Mouse (Mus musculus): ENCODE results near the gene Osbpl8.
"Not testable (repeated sequence)": the region's sequence is repeated elsewhere in the genome, so short reads cannot be mapped to it uniquely, and the experiment has no call there.

Osbpl8 gene

DNA sequence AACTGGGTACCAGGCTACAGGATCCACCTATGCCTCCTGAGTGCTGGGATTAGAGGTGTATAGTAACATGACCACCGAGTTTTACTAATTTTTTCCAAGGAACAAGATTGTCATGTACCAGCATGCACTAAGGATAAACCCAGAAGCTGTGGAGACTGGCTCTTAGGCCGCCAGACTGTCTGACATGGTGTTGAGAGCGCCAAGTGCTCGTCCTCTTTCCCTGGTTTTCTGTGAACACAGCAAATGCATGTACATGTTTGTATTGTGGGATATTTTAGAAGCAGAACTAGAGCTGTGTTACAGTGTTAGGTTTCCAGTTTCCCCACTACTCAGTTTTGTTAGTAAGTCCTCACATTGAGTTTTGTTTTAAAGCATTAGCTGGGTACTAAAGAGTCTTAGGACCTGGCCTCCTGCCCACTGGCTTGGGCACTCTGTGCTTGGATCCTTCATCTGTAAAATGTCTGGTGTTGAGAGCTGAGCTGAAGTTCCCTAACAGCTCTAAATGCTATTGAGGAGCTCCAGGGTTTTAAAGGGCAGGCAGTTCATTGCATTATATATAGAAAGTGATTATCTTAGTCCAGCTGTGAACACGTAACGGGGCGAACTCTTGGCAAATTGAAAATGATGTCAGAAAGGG is 19.2 kb downstream of the Osbpl8 start:
- no peak for DNase-seq (ENCODE audit: low spot score in 2 of 2)

DNA sequence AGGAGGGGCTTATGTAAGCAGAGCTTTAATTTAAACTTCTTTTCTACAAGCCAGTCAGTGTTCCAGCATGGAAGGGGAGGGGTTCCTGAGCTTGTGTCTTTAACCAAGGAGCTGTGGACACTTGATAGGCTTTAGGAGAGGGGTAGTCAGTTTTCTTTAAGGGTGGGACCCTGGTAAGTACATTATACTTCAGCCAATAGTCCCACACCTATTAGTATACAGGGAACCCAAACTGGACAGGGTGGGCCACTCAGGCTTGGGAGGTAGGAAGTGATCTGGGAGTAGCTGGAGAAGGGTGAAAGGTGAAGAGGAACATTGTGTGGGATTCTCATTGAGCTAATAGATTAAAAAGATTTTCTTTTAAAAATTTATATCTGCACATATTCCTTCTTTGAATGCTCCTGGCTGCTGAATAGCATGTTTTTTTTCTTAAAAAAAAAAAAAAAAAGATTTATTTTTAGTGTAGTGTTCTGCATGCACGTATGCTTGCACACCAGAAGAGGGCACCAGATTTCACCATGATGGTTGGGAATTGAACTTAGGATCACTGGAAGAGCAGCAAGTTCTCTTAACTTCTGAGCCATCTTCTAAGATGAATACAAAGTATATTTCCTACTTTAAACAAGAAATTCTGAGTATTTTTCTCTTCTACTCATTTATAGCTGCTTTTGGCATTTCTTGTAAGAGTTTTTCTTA is 21.2 kb downstream of the Osbpl8 start:
- DNase-seq (ENCODE audit: low spot score in 2 of 2) = no peak

DNA sequence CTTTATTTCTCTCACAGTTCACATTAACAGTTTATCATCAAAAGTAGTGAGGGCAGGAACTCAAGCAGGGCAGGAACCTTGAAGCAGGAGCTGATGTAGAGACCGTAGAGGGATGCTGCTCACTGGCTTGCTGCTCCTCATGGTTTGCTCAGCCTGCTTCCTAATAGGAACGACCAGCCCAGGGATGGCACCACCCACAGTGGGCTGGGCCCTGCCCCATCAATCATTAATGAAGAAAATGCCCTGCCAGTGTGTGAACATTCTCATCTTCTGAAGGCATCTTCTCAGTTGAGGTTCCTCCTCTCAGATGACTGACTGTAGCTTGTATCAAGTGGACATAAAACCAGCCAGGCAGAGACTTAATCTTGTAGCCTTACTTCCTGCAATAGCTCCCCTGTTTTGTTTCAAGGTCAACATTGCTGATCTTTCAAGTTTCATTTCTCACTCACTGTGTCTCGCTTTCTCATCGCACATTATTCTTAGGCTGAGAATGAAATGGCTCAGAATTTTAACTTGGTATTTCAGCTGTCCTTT is 24.5 kb downstream of the Osbpl8 start:
- DNase-seq (ENCODE audit: low spot score in 2 of 2) = no peak

DNA sequence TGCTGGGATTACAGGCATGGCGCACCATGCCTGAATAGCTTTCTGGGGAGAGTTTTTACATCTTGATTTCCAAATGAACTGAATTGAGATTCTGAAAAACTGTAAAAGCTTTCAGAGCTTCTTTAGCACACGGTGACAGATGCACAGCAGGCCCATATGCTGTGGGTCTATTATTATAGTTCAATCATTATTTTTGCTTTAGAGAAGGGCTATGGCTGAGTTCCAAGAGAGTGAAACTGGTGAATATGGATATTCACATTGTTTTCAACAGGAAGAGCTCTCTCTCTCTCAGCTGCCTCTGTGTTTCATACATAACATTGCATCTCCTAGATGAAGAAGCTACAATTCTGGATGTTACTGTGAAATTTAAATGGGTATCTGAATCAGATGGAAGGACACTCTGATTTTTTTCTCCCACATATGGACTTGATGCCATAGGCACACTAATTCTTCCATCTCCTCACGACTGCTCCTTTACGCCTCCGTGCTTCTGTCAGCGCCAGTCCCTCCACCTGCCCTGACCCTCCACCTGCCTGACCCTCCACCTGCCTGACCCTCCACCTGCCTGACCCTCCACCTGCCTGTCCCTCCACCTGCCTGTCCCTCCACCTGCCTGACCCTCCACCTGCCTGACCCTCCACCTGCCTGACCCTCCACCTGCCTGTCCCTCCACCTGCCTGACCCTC is 25.7 kb downstream of the Osbpl8 start:
- no peak for DNase-seq (ENCODE audit: low spot score in 2 of 2)

DNA sequence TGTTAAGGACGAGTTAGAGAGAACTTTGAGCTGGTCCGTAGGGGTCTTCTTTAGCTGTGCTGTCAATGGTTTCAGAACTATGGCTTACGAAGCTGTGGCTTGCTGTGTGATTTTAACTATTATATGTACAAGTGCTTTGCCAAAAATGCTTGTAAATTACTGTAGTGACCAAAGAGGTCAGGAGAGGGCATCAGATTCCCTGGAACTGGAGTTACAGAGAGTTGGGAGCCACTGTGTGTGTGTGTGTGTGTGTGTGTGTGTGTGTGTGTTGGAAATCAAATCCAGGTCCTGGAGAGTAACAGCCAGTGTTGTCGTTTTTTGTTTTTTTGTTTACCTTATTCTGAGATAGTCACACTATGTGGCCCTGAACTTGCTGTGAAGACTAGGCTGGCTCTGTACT is 29.0 kb downstream of the Osbpl8 start:
- DNase-seq (ENCODE audit: low spot score in 2 of 2) = no peak

DNA sequence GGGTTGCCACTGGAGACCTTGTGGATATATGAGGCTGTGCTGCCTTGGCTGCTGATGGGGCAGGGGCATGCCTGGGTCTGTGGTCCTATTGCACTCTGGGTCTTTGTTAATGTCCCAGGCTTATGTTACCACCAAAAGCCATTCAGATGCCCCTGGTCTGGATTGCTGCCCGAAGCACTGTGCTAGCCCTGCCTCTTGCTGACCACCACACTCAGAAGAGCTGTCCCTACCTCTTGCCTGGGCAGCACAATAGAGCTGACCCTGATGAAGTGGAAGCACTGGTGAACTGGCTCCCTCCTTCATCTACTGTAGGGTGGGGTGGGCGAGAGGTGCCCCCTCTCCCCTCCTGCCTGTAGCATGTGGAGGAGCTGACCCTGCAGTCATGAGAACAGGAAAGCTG is 31.6 kb downstream of the Osbpl8 start:
- no peak for DNase-seq (ENCODE audit: low spot score in 2 of 2)

DNA sequence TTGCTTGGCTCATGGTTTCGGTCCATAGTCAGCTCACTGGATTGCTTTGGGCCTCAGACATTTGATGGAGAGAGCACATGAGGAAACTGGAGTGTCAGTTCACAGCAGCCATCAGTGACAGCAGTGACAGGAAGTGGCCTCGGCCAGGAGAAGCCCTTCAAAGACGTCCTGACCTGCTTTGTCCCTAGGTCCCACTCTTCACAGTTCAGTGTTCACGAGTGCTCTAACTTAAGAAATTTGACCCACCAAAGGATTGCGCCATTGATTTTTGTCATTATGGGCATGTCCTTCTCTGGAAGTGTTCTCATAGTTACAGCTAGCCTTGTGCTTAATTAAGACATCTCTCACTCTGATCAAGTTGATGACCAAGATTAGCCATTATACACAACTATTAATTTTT is 34.2 kb downstream of the Osbpl8 start:
- DNase-seq (ENCODE audit: low spot score in 2 of 2) = not testable (repeated sequence)

DNA sequence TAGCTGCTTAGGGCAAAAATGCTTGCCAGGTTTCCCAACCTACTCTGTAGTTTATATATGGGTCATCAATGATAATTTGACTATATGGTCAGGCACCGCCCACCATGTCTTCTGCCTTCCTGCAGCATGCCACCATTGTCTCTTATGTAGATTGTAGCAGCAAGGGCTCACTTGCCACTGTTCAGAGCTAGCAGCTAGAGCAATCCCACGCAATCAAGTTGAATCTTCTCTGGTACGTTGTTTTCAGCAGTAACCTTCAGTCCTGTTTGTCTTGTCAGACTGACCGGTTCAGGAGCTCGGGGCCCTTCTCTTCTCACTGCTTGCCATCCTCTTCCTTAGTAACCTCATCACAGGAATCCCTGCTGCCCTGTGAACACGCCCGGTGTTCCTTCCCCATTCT is 36.6 kb downstream of the Osbpl8 start:
- no peak for DNase-seq (ENCODE audit: low spot score in 2 of 2)

DNA sequence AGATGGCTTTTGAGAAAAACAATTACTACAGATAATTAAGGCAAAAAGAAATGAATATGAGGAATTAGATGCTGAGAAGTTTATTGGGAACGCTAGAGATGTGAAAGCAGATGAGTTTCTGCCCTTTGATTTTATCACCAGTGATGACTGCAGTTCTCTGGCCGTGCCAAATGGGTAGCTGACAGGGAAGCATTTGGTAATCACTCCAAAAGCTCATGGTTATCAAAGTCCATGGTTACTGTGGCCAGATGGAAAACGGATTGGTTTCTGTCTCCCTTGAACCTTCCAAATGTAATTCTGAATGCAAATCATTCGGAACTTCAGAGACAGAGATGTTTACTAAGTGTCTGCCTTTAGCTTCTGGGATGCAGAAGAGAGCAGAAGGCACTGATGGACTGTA is 37.1 kb downstream of the Osbpl8 start:
- DNase-seq (ENCODE audit: low spot score in 2 of 2) = no peak

DNA sequence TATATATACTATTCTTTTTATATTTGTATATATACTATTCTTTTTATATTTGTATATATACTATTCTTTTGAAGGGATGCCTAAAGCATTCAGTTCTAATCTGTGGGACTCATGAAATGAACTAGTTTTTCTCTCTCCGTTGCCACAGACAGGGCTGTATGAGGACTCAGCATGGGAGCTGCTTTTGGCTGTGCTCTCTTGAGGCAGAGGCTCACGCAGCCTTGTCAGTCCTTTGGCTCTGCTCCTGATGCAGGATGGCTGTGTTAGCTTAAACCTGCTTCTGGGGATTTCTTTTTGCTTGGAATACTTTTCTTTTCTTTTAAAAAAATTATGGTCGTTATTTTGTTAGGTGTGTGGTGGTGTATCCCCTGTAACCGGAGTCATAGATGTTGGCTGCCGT is 39.5 kb downstream of the Osbpl8 start:
- DNase-seq (ENCODE audit: low spot score in 2 of 2) = no peak

DNA sequence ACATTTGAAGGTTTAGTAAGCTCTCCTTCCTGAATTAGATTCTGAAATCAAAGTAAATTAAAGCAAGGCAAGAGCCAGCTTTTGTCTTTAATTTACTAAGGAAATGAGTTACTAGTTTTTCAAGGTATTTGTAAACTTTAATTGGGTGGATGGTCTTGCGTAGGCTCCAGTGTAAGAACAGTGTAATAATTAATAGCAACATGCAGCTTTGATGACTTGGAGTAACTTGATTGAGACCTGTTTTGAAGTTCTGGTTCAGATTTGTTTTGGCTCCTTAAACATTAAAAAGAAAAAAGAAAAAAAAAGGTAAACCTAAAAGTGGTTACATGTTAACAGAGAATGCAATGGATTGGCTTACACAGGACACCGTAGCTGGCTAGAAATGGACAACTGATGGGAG is 40.9 kb downstream of the Osbpl8 start:
- DNase-seq (ENCODE audit: low spot score in 2 of 2) = no peak

DNA sequence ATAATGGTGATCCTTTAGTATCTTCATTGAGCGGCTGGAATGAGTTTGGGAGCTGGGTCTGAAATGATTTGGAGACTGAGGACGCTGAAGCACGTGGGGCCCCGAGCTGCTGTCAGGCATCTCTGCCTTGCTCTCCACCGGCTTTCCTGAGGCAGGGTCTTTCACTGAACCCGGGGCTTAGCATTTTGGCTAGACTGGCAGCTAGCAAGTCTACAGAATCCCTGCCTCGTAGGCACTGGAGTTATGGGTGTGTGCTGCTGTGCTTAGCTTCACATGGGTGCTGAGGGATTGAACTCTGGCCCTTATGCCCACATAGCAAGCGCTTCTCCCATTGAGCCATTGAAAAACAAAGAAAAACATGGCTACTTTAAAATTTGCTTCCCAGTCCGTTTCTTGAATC is 42.8 kb downstream of the Osbpl8 start:
- no peak for DNase-seq (ENCODE audit: low spot score in 2 of 2)

DNA sequence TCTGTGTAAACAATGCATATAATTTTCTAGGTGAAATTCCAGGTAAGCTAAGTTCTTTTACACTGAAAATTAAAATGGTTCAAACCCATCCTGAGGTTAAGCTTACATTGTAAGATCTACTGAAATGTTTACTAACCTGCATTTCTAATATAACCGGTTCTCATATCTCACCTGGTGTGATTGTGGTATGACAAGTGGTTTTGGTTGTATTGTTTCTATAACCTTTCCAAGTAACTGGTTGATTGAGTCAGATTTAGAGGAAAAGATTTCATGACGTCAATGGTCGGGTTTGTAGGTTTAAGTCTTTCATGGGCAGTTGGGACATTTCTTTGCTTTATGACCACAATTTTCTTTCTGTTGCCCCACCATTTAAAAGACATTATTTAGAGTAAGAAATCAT is 49.5 kb downstream of the Osbpl8 start:
- DNase-seq (ENCODE audit: low spot score in 2 of 2) = no peak

DNA sequence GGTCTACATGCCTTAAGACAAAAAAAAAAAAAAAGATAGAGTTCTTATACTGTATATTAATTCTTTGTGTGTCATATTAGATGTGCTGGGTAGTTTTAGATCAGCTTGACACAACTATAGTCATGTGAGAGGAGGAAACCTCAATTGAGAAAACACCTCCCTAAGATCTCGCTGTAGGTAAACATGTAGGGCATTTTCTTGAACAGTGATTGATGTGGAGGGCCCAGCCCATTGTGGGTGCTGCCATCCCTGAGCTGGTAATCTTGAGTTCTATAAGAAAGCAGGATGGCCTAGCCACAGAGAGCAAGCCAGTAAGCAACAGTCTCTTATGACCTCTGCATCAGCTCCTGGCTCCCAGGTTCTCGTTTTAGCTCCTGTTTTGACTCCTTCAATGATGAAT is 50.1 kb downstream of the Osbpl8 start:
- DNase-seq (ENCODE audit: low spot score in 2 of 2) = no peak

DNA sequence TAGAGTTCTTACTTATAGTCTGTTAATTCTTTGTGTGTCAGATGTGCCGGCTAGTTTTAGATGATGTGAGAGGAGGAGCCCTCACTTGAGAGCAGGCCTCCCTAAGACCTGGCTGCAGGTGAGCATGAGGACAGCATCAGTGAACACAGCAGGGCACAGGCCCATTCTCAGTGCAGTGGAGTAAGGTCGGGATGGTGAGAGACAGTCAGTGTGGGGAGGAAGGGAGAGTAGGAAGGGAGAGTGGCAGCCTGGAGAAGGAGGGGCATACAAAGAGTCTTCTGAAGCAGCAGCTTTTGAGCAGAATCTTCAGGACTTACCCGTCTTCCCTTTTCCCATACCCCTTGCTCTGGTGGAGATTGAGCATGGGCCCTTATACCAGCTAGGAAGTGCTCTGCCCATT is 51.0 kb downstream of the Osbpl8 start:
- no peak for DNase-seq (ENCODE audit: low spot score in 2 of 2)

DNA sequence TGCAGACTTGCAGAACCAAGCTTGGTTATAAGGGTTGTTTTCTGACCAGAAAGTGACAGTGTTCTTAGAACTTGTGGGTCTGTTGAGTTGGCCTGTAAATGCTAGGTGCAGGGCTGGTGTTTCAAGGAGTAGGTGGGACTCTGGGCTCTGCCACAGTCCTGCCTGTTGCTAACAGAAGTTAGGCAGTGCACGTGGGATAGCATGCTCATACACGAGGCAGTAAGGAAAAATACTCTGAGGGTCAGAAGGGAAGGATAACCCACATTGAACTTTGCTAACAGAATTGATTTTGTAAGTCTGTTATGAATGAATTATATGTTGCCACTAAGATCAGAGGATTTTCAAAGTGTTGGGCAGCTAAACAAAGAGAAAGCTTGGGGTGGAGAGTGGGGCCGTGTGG is 51.6 kb downstream of the Osbpl8 start:
- no peak for DNase-seq (ENCODE audit: low spot score in 2 of 2)

DNA sequence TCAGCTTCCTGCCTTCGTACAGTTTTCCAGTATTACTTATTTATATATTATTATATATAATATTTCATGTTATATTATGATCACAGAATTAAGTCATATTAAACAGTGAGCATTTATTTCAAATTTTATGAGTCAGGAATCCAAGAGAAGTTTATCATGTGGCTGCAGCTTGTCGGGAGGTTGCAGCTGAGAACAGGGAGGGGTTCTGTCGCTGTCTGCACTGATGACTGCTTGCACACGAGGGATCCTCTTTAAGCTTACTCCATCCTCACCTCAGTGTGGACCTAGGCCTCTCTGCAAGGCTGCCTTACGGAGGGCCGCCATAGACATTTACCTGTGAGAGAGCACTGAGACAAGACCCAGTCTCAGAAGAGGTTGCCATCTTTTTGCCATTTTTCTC is 58.0 kb downstream of the Osbpl8 start:
- no peak for DNase-seq (ENCODE audit: low spot score in 2 of 2)

DNA sequence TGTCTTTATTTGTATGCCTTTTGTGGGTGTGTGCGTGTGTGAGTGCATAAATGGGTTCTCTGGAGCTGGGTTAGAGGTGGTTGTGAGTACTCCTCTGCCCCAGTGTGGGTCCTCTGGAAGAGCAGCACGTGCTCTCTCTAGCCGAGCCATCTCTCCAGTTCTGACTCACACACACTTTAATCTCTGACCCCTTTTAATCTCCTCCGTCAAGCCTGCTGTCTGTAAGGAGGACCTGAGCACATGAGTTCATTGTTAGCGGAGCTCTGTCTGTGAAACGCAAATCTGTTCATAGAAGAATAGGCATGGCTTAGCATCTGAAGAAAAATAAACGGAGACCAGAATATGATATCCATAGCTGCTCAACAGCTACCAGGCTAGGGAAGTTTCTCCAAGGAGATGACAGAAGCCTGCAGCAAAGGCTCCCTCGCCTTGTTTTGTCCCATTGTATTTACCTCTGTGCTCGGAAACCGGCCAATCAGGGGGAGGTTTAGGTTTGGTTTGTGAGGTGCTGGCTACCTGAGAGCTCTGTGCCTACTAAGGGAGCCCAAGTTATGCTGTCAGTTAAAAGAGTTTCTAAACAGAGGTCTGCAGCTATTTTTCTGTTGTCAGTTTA is 58.8 kb downstream of the Osbpl8 start:
- DNase-seq (ENCODE audit: low spot score in 2 of 2) = no peak

DNA sequence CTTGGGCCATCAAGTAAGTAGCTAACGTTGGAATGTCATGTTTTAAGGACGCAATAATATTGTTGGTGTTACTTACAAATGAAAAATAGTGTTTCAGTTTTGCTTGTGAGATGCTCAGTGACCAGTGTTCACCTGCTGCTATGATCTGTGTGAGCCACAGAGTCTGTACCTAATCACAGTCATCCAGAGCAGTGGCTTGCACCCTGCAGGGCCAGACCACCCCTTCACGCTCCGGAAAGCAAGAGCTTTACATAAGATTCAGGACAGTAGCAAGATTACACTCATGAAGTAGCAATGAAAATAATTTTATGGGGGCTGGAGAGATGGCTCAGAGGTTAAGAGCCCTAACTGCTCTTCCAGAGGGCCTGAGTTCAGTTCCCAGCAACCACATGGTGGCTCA is 60.1 kb downstream of the Osbpl8 start:
- no peak for DNase-seq (ENCODE audit: low spot score in 2 of 2)

DNA sequence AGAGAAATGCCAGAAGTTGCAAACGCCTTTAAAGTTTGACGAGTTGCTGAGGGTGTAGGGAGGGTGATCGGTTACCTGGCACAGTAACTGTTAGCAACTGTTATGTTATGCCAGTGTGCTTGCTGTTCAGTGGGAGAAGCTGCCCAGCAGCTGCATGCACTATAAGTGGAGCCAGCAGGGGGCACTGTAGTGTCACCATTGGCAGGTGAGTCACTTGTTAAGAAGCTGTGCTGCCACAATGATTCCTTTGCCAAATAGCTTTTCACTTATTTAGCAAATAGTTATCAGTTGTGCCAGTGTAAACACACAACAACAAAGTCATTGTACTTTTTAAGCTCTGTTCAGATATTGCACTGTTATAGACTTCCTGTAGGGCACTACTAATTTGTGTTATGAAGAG is 62.0 kb downstream of the Osbpl8 start:
- DNase-seq (ENCODE audit: low spot score in 2 of 2) = peak; percentile 73 to 82

DNA sequence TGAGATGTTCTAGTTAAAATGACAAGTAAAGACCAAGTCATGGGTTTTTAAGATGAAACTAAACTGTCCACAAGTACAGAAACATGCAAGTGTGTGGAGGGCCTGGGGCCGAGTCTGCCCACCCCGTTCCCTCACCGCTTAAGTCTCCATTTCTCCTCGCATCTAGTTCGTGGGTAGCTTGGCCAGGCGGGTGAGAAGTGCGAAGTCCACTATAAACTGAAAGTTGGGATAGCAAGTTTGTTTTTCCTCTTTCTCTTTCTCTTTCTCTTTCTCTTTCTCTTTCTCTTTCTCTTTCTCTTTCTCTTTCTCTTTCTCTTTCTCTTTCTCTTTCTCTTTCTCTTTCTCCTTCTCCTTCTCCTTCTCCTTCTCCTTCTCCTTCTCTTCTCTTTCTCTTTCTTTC is 67.7 kb downstream of the Osbpl8 start:
- not testable (repeated sequence) for DNase-seq (ENCODE audit: low spot score in 2 of 2)

DNA sequence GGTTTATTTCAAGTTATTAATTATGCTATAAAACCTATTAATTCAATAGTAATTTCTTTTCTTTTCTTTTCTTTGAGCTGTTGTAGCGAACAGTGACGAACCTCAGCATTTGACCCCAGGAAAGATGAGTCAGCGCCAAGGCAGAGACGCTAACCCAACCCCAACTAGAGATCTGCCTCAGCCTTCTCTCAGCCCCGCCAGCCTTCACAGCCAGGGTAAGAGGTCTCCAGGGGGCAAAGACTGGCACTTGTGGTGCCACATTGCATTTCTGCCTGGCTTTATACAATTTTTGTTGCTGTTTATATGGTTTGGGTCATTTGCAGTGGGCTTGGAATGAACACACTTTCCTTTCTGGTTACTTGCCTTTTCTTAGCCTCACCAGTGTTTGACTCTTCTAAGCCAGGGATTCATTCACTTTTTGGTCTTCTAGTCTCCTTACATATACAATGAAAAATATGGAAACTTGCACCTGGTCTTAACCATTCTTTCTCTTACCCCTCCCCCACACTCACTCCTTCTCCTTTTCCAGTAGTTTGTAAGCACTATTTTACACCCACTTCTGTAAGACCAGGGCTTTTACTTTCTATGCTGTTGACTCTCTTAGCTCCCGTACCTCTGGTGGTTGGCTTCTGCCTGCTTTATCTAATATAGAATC is 69.1 kb downstream of the Osbpl8 start:
- no peak for DNase-seq (ENCODE audit: low spot score in 2 of 2)
